Mouse (Mus musculus) hematopoietic stem cell, adult 5-6 weeks (primary cell): ENCODE measurements around the gene Gorasp1. TPM values are rescaled to one million over a fixed set of nuclear protein-coding genes. Genes with fewer than 3 reads are reported as not detected.
A peak's percentile ranks its signal among the peaks of the same experiment; 100 is the strongest.

Experiments used
- ATAC-seq, 2 experiments: fragments of 125-278 bp in 1 of 2; replicated peaks in 1 of 2; 2 replicates each; pipeline ENCODE4 v1.8.0; 2016 to 2017; ENCODE audit warnings: inconsistent platforms in 2 of 2, mild to moderate bottlenecking in 2 of 2, moderate number of reproducible peaks in 2 of 2, low read depth in 1 of 2, moderate TSS enrichment in 1 of 2; ENCODE audit not compliant: low FRiP score in 2 of 2, poor library complexity in 2 of 2, severe bottlenecking in 2 of 2, insufficient read depth in 1 of 2, low TSS enrichment in 1 of 2
- total RNA-seq: library from RNA; stranded (forward); fragments of 172-1452, 232-1000 nt; gene quantifications from 2 replicates; pipeline ENCODE4 v1.2.3, GENCODE M21; 2017

The Gorasp1 gene
- total RNA-seq, 1 experiment from 2014 or later, result 4.7 TPM

GRCm38 (mm10) chr9:119895040-119895721 lies 42.2 kb downstream of the Gorasp1 start:
- ATAC-seq, result peak in 1 of 2 experiments; percentile 49; a peak in 2 of 4 replicates

DNA sequence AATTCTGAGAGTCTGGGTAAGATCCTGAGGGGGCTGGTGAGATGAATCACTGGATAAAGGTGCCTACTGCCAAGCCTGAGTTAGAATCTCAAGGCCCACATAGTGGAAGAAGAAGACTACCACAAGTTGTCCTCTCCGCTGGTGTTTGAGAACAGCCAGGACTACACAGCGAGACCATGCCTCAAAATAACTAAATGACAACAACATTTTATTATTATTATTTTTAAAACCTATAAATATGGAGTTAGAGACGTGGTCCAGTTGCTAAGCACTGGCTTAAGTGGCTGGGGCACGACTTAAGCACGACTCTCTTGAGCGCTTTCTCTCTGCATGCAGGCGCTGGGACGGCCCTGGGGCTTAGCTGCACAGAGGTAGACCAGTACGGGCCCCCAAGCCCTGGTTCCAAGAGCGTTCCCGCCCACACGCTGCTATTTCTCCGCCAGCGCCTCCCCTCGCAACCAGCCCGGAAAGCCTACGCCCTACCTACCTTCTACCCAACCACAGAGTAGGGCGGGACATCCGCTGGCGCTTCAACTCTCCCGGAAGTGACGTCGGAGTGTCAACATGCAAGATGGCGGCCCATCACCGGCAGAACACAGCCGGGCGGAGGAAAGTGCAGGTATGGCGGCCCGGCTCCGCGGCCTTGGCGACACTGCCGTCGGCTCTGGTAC lies 42.9 kb downstream of the Gorasp1 start, which contains the start of gene Wdr48:
Gene Wdr48, plus strand, starts transcription at position 540 of the 671 bp plus-strand sequence.
- ATAC-seq, result peak; percentile 97 to 99

GRCm38 (mm10) chr9:119893881-119894280 lies 43.5 kb downstream of the Gorasp1 start:
- ATAC-seq, result no peak

- ATAC-seq, result no peak; a peak in 1 of 4 replicates
Measured at GRCm38 (mm10) chr9:119890692-119891091, 46.7 kb downstream of the Gorasp1 start.

DNA sequence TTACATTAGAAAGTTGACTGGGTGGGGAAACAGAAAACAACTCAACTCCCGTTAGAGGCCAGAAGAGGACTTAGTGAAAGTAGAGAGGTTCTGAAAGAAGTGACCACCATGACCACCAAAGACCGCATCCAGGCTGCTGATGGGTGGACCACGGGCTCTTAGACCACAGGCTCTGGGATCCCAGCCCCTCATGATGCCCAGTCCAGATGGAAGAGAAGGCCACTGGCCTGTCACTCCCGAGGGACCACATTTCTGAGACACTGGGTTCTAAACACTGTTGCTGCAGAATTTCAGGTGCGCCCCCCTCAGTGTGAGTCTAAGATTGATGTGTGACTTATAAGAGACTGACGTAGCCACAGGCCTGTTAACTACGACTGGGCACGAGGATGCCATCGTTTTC lies 47.9 kb downstream of the Gorasp1 start:
- no peak for ATAC-seq

DNA sequence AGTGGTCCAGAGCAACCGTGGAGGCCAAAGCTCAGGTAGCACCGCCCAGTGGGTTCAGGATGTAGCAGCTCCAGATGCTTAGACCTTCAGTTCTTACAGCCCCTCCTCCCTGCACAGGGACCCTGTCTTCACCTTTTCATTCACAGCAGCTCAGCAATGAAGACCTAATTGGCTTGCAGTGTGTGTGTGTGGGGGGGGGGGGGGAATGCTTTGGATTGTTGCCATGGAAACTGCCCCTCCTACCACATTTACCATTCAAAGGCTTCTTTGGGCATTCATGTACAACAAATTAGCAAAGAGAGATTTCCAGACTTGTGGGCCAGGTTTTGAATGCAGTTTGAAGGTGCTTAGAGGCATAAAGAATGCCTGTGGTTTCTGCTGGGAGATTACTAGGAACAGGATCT lies 48.5 kb downstream of the Gorasp1 start:
- no peak for ATAC-seq

DNA sequence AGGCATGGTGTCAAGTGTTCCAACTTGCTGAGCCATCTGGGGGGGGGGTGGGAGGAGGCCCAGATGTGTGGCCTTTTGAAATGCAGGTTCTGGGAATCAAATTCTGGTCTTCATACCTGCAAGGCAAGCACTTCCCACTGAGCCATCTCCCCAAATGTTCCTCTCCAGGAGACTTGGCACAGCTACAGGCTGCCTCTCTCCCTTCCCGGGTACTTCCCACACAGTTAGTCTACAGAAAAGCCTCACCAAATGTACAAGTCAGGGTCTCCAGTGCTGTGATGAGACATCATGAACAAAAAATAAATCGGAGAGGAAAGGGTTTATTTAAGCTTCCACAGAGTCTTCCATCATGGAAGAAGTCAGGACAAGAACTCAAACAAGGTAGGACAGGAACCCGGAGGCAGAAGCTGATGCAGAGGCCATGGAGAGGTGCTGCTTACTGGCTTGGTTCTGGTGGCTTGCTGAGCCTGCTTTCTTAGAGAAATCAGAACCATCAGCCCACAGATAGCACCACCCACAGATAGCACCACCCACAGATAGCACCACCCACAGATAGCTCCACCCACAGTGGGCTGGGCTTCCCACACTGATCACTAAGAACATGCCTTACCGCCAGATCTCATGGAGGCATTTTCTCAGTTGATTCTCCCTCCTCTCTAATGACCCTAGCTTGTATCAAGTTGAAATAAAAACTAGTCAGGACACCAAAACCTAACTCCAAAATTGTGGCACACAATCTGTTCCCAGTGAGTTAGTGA lies 50.0 kb downstream of the Gorasp1 start:
- no peak for ATAC-seq

Other genes starting within 250 kb of the Gorasp1 start
- not detected in 2 replicates for gene Scn10a, start 218.2 kb downstream of the Gorasp1 start, total RNA-seq
- 0.25 and 0.50 TPM in 2 replicates for gene Scn11a, start 112.1 kb downstream of the Gorasp1 start, total RNA-seq
- 48.0 and 55.6 TPM in 2 replicates for gene Wdr48, start 42.7 kb downstream of the Gorasp1 start, total RNA-seq
- 0.10 and 1.2 TPM in 2 replicates for gene Ttc21a, start within 50 bp of the Gorasp1 start, total RNA-seq
- gene Csrnp1, start 47.1 kb upstream of the Gorasp1 start, total RNA-seq, result 51.6 and 85.3 TPM in 2 replicates
- not detected in 2 replicates for gene Xirp1, start 86.0 kb upstream of the Gorasp1 start, total RNA-seq
- gene Cx3cr1, start 132.3 kb upstream of the Gorasp1 start, total RNA-seq, result 3.4 and 4.9 TPM in 2 replicates
- gene Ccr8, start 154.5 kb upstream of the Gorasp1 start, total RNA-seq, result 0.89 TPM in 1 of 2 replicates, not detected in the other
- gene Slc25a38, start 172.8 kb upstream of the Gorasp1 start, total RNA-seq, result 15.3 and 20.5 TPM in 2 replicates
- gene Rpsa, start 190.1 kb upstream of the Gorasp1 start, total RNA-seq, result 4,483 and 5,767 TPM in 2 replicates
- not detected in 2 replicates for gene Mobp, start 212.1 kb upstream of the Gorasp1 start, total RNA-seq